Mouse (Mus musculus) ES-E14 (cell line): ENCODE measurements at regions not wholly inside any gene's neighbourhood (a gene's known extent, or its start where the extent isn't known, plus 50 kb on each side); places are given as distances from the start of the nearest gene placed in this dataset.

Experiments
- DNase-seq: peaks from one replicate; pipeline ENCODE4 v3.0.0-alpha.2; 2013; ENCODE audit warnings: low read depth, low spot score
- H3K27ac ChIP-seq: 2 replicates; pipeline ENCODE4 v1.5.1; 2012; ENCODE audit warnings: low read depth, mild to moderate bottlenecking, low read length, moderate library complexity, mixed read lengths; ENCODE audit not compliant: poor library complexity, insufficient read depth, severe bottlenecking
- H3K36me3 ChIP-seq: 2 replicates; pipeline ENCODE4 v1.6.1; 2012; ENCODE audit warnings: mild to moderate bottlenecking, low read length, moderate library complexity, mixed read lengths; ENCODE audit not compliant: control insufficient read depth, poor library complexity, insufficient read depth, severe bottlenecking
- H3K4me1 ChIP-seq, 2 experiments: fragments of 150-350 bp in 1 of 2; sonication (generic) in 1 of 2; 2 replicates each; pipeline ENCODE4 v1.6.1; 2012; ENCODE audit warnings: low read length in 2 of 2, mild to moderate bottlenecking in 1 of 2, mixed read lengths in 1 of 2; ENCODE audit not compliant: control insufficient read depth in 2 of 2, insufficient read depth in 2 of 2, poor library complexity in 1 of 2
- H3K4me3 ChIP-seq, 2 experiments: fragments of 150-350 bp in 1 of 2; sonication (generic) in 1 of 2; 2 replicates each; pipeline ENCODE4 v1.5.1; 2012; ENCODE audit warnings: low read length in 2 of 2, low read depth in 1 of 2, mild to moderate bottlenecking in 1 of 2, mixed read lengths in 1 of 2; ENCODE audit not compliant: insufficient read depth in 1 of 2, poor library complexity in 1 of 2, severe bottlenecking in 1 of 2
- H3K9ac ChIP-seq: 2 replicates; pipeline ENCODE4 v1.6.1; 2012; ENCODE audit warnings: low read depth, mild to moderate bottlenecking, low read length, mixed read lengths; ENCODE audit not compliant: poor library complexity, insufficient read depth, severe bottlenecking
- H3K9me3 ChIP-seq: fragments of 150-350 bp; sonication (generic); 2 replicates; pipeline ENCODE4 v1.6.1; 2012; ENCODE audit warnings: low read depth, mild to moderate bottlenecking, low read length; ENCODE audit not compliant: control insufficient read depth, insufficient read depth
- CHD2 ChIP-seq: IDR thresholded peaks from 2 replicates; pipeline ENCODE4 v1.6.1; 2014; ENCODE audit warnings: mild to moderate bottlenecking, low read depth, low read length, inconsistent platforms
- HCFC1 ChIP-seq: IDR thresholded peaks from 2 replicates; pipeline ENCODE4 v1.6.1; 2012; ENCODE audit warnings: low read length, inconsistent platforms, borderline replicate concordance; ENCODE audit not compliant: insufficient read depth
- MAFK ChIP-seq: IDR thresholded peaks from 2 replicates; pipeline ENCODE4 v1.6.1; 2014; ENCODE audit warnings: mild to moderate bottlenecking, low read depth, low read length, inconsistent platforms; ENCODE audit not compliant: insufficient read depth
- ZC3H11A ChIP-seq: IDR thresholded peaks from 2 replicates; pipeline ENCODE4 v1.6.1; 2012; ENCODE audit warnings: low read depth, mild to moderate bottlenecking, inconsistent platforms, low read length, borderline replicate concordance
- ZNF384 ChIP-seq: IDR thresholded peaks from 2 replicates; pipeline ENCODE4 v1.6.1; 2012; ENCODE audit warnings: low read depth, low read length, inconsistent platforms
- in situ Hi-C, 2 experiments: fragments of 600-800 bp; cut with MboI; formaldehyde crosslinking; loops; one replicate each; pipeline ENCODE4 v1.15.1; 2025; ENCODE audit warnings: low sequenced_read_pairs in 2 of 2, inconsistent platforms in 1 of 2; ENCODE audit not compliant: unreplicated experiment in 2 of 2

- in situ Hi-C loops = no loop called here
- Histone ChIP-seq H3K9ac (no peak overlapping the region), H3K9me3 (no peaks in the 10 kb centered on the region), H3K4me3 (no peak overlapping the region), H3K27ac (no peak overlapping the region), H3K36me3 (no peaks in the 10 kb centered on the region), H3K4me1 (no peaks in the 10 kb centered on the region)
- no peak for DNase-seq
- TF ChIP-seq ZNF384 = no peak
- TF ChIP-seq HCFC1 = no peak
- TF ChIP-seq CHD2 = no peak
- no peak for TF ChIP-seq ZC3H11A
- TF ChIP-seq MAFK = no peak
Observed at GRCm38 (mm10) chr3:148614971-148615671, 375.2 kb downstream of the Adgrl2 start.

- in situ Hi-C loops = no loop called here
- Histone ChIP-seq H3K9ac (no peak overlapping the region), H3K27ac (no peak overlapping the region), H3K36me3 (no peaks in the 10 kb centered on the region), H3K4me3 (no peak overlapping the region), H3K4me1 (no peaks in the 10 kb centered on the region), H3K9me3 (no peaks in the 10 kb centered on the region)
- TF ChIP-seq CHD2 = no peak
- no peak for TF ChIP-seq ZNF384
- TF ChIP-seq ZC3H11A = no peak
- no peak for DNase-seq
Observed at GRCm38 (mm10) chr3:148613443-148613842, 376.9 kb downstream of the Adgrl2 start.

- Histone ChIP-seq H3K36me3 (no peaks in the 10 kb centered on the region), H3K9ac (no peak overlapping the region), H3K4me1 (no peaks in the 10 kb centered on the region), H3K4me3 (no peak overlapping the region), H3K9me3 (no peaks in the 10 kb centered on the region), H3K27ac (no peak overlapping the region)
- no peak for DNase-seq
- in situ Hi-C loops = no loop called here
- no peak for TF ChIP-seq MAFK
- no peak for TF ChIP-seq HCFC1
- TF ChIP-seq CHD2 = no peak
- TF ChIP-seq ZC3H11A = no peak
- TF ChIP-seq ZNF384 = no peak
Observed at GRCm38 (mm10) chr3:148603276-148603675, 387.1 kb downstream of the Adgrl2 start.

GRCm38 (mm10) chr3:148602730-148603255 lies 387.6 kb downstream of the Adgrl2 start:
- no peak overlapping the region for H3K4me3 ChIP-seq
- in situ Hi-C loops = no loop called here
- no peak for TF ChIP-seq HCFC1
- TF ChIP-seq ZC3H11A = no peak
- no peak for TF ChIP-seq MAFK
- no peak for TF ChIP-seq CHD2
- no peak for TF ChIP-seq ZNF384
- H3K36me3 ChIP-seq = no peaks in the 10 kb centered on the region
- H3K4me1 ChIP-seq = no peaks in the 10 kb centered on the region
- H3K27ac ChIP-seq = no peak overlapping the region
- no peak overlapping the region for H3K9ac ChIP-seq
- no peaks in the 10 kb centered on the region for H3K9me3 ChIP-seq
- DNase-seq = no peak

GRCm38 (mm10) chr3:148595561-148595960 lies 394.8 kb downstream of the Adgrl2 start:
- H3K9ac ChIP-seq = no peak overlapping the region
- no peak for DNase-seq
- H3K27ac ChIP-seq = no peak overlapping the region
- TF ChIP-seq HCFC1 (no peak), ZNF384 (no peak), CHD2 (no peak), ZC3H11A (no peak), MAFK (no peak)
- in situ Hi-C loops = no loop called here
- no peaks in the 10 kb centered on the region for H3K36me3 ChIP-seq
- H3K9me3 ChIP-seq = no peaks in the 10 kb centered on the region
- H3K4me1 ChIP-seq = no peaks in the 10 kb centered on the region
- no peak overlapping the region for H3K4me3 ChIP-seq
